Mouse (Mus musculus): Measurements from ENCODE around the gene Ptgis.

The Ptgis gene

GRCm38 (mm10) chr2:167159721-167160120 lies 80.7 kb downstream of the Ptgis start:
- in situ Hi-C loops (cut with MseI, MboI): no loop called here

GRCm38 (mm10) chr2:167158780-167159179 lies 81.6 kb downstream of the Ptgis start:
- in situ Hi-C loops (cut with MseI, MboI): no loop called here

GRCm38 (mm10) chr2:167156118-167156715 lies 84.2 kb downstream of the Ptgis start:
- in situ Hi-C loops (cut with MseI, MboI): no loop called here

- in situ Hi-C loops (cut with MseI, MboI): no loop called here
Observed at GRCm38 (mm10) chr2:167155541-167155973, 84.8 kb downstream of the Ptgis start.

- in situ Hi-C loops (cut with MseI, MboI): no loop called here
Observed at GRCm38 (mm10) chr2:167150880-167151279, 89.5 kb downstream of the Ptgis start.

- in situ Hi-C loops (cut with MseI, MboI): no loop called here
Observed at GRCm38 (mm10) chr2:167150135-167150534, 90.3 kb downstream of the Ptgis start.

- in situ Hi-C loops (cut with MseI, MboI): no loop called here
Observed at GRCm38 (mm10) chr2:167149035-167149434, 91.4 kb downstream of the Ptgis start.

GRCm38 (mm10) chr2:167147708-167148107 lies 92.7 kb downstream of the Ptgis start:
- in situ Hi-C loops (cut with MseI, MboI): no loop called here

GRCm38 (mm10) chr2:167145904-167146303 lies 94.5 kb downstream of the Ptgis start:
- in situ Hi-C loops (cut with MseI, MboI): no loop called here

- in situ Hi-C loops (cut with MseI, MboI): no loop called here
Observed at GRCm38 (mm10) chr2:167144439-167145307, 95.7 kb downstream of the Ptgis start.

GRCm38 (mm10) chr2:167143914-167144313 lies 96.5 kb downstream of the Ptgis start:
- in situ Hi-C loops (cut with MseI, MboI): no loop called here

- in situ Hi-C loops (cut with MseI, MboI): no loop called here
Observed at GRCm38 (mm10) chr2:167142282-167142681, 98.1 kb downstream of the Ptgis start.

GRCm38 (mm10) chr2:167141810-167142209 lies 98.6 kb downstream of the Ptgis start:
- in situ Hi-C loops (cut with MseI, MboI): no loop called here

All from mouse trophoblast stem cell (cell line).